Mouse (Mus musculus): ENCODE results near the gene Papss1. TPM values are rescaled to one million over a fixed set of nuclear protein-coding genes. Genes with fewer than 3 reads are reported as not detected.

Papss1 gene
- polyA plus RNA-seq, 1 experiment from 2014 or later = 177 TPM

GRCm38 (mm10) chr3:131573555-131573954 lies 9.0 kb downstream of the Papss1 start:
- no peaks in the 10 kb centered on the region for H3K9me3 ChIP-seq (ENCODE audit: control insufficient read depth, low read length)
- ATAC-seq = no peak
- no peak overlapping the region for H3K4me3 ChIP-seq (ENCODE audit: low read length)
- no peaks in the 10 kb centered on the region for H3K27me3 ChIP-seq (replicated peaks; ENCODE audit: control insufficient read depth, insufficient read depth, low read length)
- H3K4me2 ChIP-seq (ENCODE audit: low read depth, low read length) = no peak overlapping the region
- 71% methylated on average over 3 of the region's 3 CpGs for WGBS
- H3K27ac ChIP-seq (ENCODE audit: low read length) = no peak overlapping the region
- H3K36me3 ChIP-seq (ENCODE audit: control insufficient read depth, insufficient read depth, low read length) = 0 out of 2 replicates have a peak, but pooled peaks cover 4% of the 10 kb centered on the region
- H3K9ac ChIP-seq (ENCODE audit: low read depth, low read length) = no peak overlapping the region
- H3K4me1 ChIP-seq (ENCODE audit: control insufficient read depth, insufficient read depth, low read length) = peaks cover 10% of the 10 kb centered on the region

- H3K4me1 ChIP-seq (ENCODE audit: control insufficient read depth, insufficient read depth, low read length) = no peaks in the 10 kb centered on the region
- H3K4me3 ChIP-seq (ENCODE audit: low read length) = no peak overlapping the region
- no peak overlapping the region for H3K9ac ChIP-seq (ENCODE audit: low read depth, low read length)
- ATAC-seq = no peak
- no peak overlapping the region for H3K27ac ChIP-seq (ENCODE audit: low read length)
- no peaks in the 10 kb centered on the region for H3K27me3 ChIP-seq (replicated peaks; ENCODE audit: control insufficient read depth, insufficient read depth, low read length)
- no peak overlapping the region for H3K4me2 ChIP-seq (ENCODE audit: low read depth, low read length)
- H3K9me3 ChIP-seq (ENCODE audit: control insufficient read depth, low read length) = no peaks in the 10 kb centered on the region
- peaks cover 11% of the 10 kb centered on the region for H3K36me3 ChIP-seq (ENCODE audit: control insufficient read depth, insufficient read depth, low read length)
- WGBS = 84% methylated on average over 7 of the region's 7 CpGs
Measured at GRCm38 (mm10) chr3:131578434-131579104, 14.0 kb downstream of the Papss1 start.

GRCm38 (mm10) chr3:131580040-131580439 lies 15.5 kb downstream of the Papss1 start:
- 86% methylated on average over 4 of the region's 4 CpGs for WGBS
- no peak overlapping the region for H3K4me3 ChIP-seq (ENCODE audit: low read length)
- no peaks in the 10 kb centered on the region for H3K9me3 ChIP-seq (ENCODE audit: control insufficient read depth, low read length)
- H3K9ac ChIP-seq (ENCODE audit: low read depth, low read length) = no peak overlapping the region
- H3K4me2 ChIP-seq (ENCODE audit: low read depth, low read length) = no peak overlapping the region
- H3K4me1 ChIP-seq (ENCODE audit: control insufficient read depth, insufficient read depth, low read length) = no peaks in the 10 kb centered on the region
- ATAC-seq = no peak
- no peaks in the 10 kb centered on the region for H3K27me3 ChIP-seq (replicated peaks; ENCODE audit: control insufficient read depth, insufficient read depth, low read length)
- H3K27ac ChIP-seq (ENCODE audit: low read length) = no peak overlapping the region
- peaks cover 16% of the 10 kb centered on the region for H3K36me3 ChIP-seq (ENCODE audit: control insufficient read depth, insufficient read depth, low read length)

- no peaks in the 10 kb centered on the region for H3K9me3 ChIP-seq (ENCODE audit: control insufficient read depth, low read length)
- no peak overlapping the region for H3K4me3 ChIP-seq (ENCODE audit: low read length)
- H3K27ac ChIP-seq (ENCODE audit: low read length) = no peak overlapping the region
- no peaks in the 10 kb centered on the region for H3K27me3 ChIP-seq (replicated peaks; ENCODE audit: control insufficient read depth, insufficient read depth, low read length)
- no peak overlapping the region for H3K9ac ChIP-seq (ENCODE audit: low read depth, low read length)
- H3K36me3 ChIP-seq (ENCODE audit: control insufficient read depth, insufficient read depth, low read length) = peaks cover 17% of the 10 kb centered on the region
- ATAC-seq = no peak
- H3K4me1 ChIP-seq (ENCODE audit: control insufficient read depth, insufficient read depth, low read length) = no peaks in the 10 kb centered on the region
- H3K4me2 ChIP-seq (ENCODE audit: low read depth, low read length) = no peak overlapping the region
- 89% methylated on average over 7 of the region's 7 CpGs for WGBS
Measured at GRCm38 (mm10) chr3:131581096-131581495, 16.5 kb downstream of the Papss1 start.

- H3K9ac ChIP-seq (ENCODE audit: low read depth, low read length) = no peak overlapping the region
- H3K4me3 ChIP-seq (ENCODE audit: low read length) = no peak overlapping the region
- H3K27ac ChIP-seq (ENCODE audit: low read length) = no peak overlapping the region
- H3K4me2 ChIP-seq (ENCODE audit: low read depth, low read length) = no peak overlapping the region
- no peaks in the 10 kb centered on the region for H3K27me3 ChIP-seq (replicated peaks; ENCODE audit: control insufficient read depth, insufficient read depth, low read length)
- ATAC-seq = peak; percentile 53; the same call in 1 of the 2 replicates
- no peaks in the 10 kb centered on the region for H3K9me3 ChIP-seq (ENCODE audit: control insufficient read depth, low read length)
- H3K36me3 ChIP-seq (ENCODE audit: control insufficient read depth, insufficient read depth, low read length) = peaks cover 19% of the 10 kb centered on the region
- 96% methylated on average over 3 of the region's 3 CpGs for WGBS
- no peaks in the 10 kb centered on the region for H3K4me1 ChIP-seq (ENCODE audit: control insufficient read depth, insufficient read depth, low read length)
Measured at GRCm38 (mm10) chr3:131586818-131587217, 22.2 kb downstream of the Papss1 start.

GRCm38 (mm10) chr3:131587959-131588358 lies 23.4 kb downstream of the Papss1 start:
- WGBS = 97% methylated on average over 10 of the region's 10 CpGs
- Histone ChIP-seq H3K4me3 (ENCODE audit: low read length) (no peak overlapping the region), H3K9me3 (ENCODE audit: control insufficient read depth, low read length) (no peaks in the 10 kb centered on the region), H3K36me3 (ENCODE audit: control insufficient read depth, insufficient read depth, low read length) (peaks cover 20% of the 10 kb centered on the region), H3K9ac (ENCODE audit: low read depth, low read length) (no peak overlapping the region), H3K27ac (ENCODE audit: low read length) (no peak overlapping the region), H3K4me1 (ENCODE audit: control insufficient read depth, insufficient read depth, low read length) (no peaks in the 10 kb centered on the region), H3K4me2 (ENCODE audit: low read depth, low read length) (no peak overlapping the region), H3K27me3 (replicated peaks; ENCODE audit: control insufficient read depth, insufficient read depth, low read length) (no peaks in the 10 kb centered on the region)
- ATAC-seq = no peak

- ATAC-seq = no peak
- Histone ChIP-seq H3K4me2 (ENCODE audit: low read depth, low read length) (no peak overlapping the region), H3K27ac (ENCODE audit: low read length) (no peak overlapping the region), H3K4me1 (ENCODE audit: control insufficient read depth, insufficient read depth, low read length) (no peaks in the 10 kb centered on the region), H3K4me3 (ENCODE audit: low read length) (no peak overlapping the region), H3K36me3 (ENCODE audit: control insufficient read depth, insufficient read depth, low read length) (peaks cover 16% of the 10 kb centered on the region; the same call in 1 of the 2 replicates), H3K27me3 (replicated peaks; ENCODE audit: control insufficient read depth, insufficient read depth, low read length) (no peaks in the 10 kb centered on the region), H3K9ac (ENCODE audit: low read depth, low read length) (no peak overlapping the region), H3K9me3 (ENCODE audit: control insufficient read depth, low read length) (no peaks in the 10 kb centered on the region)
- WGBS = 73% methylated on average over 15 of the region's 15 CpGs
Measured at GRCm38 (mm10) chr3:131593143-131593798, 28.7 kb downstream of the Papss1 start.

GRCm38 (mm10) chr3:131594361-131594760 lies 29.8 kb downstream of the Papss1 start:
- Histone ChIP-seq H3K4me3 (ENCODE audit: low read length) (no peak overlapping the region), H3K4me2 (ENCODE audit: low read depth, low read length) (no peak overlapping the region), H3K4me1 (ENCODE audit: control insufficient read depth, insufficient read depth, low read length) (no peaks in the 10 kb centered on the region), H3K27ac (ENCODE audit: low read length) (no peak overlapping the region), H3K9ac (ENCODE audit: low read depth, low read length) (no peak overlapping the region), H3K27me3 (replicated peaks; ENCODE audit: control insufficient read depth, insufficient read depth, low read length) (no peaks in the 10 kb centered on the region), H3K36me3 (ENCODE audit: control insufficient read depth, insufficient read depth, low read length) (peaks cover 11% of the 10 kb centered on the region; the same call in 1 of the 2 replicates), H3K9me3 (ENCODE audit: control insufficient read depth, low read length) (no peaks in the 10 kb centered on the region)
- no peak for ATAC-seq
- 96% methylated on average over 11 of the region's 11 CpGs for whole genome bisulfite sequencing

GRCm38 (mm10) chr3:131595546-131596245 lies 31.1 kb downstream of the Papss1 start:
- Histone ChIP-seq H3K27ac (ENCODE audit: low read length) (no peak overlapping the region), H3K9ac (ENCODE audit: low read depth, low read length) (no peak overlapping the region), H3K36me3 (ENCODE audit: control insufficient read depth, insufficient read depth, low read length) (peaks cover 12% of the 10 kb centered on the region; the same call in 1 of the 2 replicates), H3K4me3 (ENCODE audit: low read length) (no peak overlapping the region), H3K4me1 (ENCODE audit: control insufficient read depth, insufficient read depth, low read length) (no peaks in the 10 kb centered on the region), H3K27me3 (replicated peaks; ENCODE audit: control insufficient read depth, insufficient read depth, low read length) (no peaks in the 10 kb centered on the region), H3K9me3 (ENCODE audit: control insufficient read depth, low read length) (no peaks in the 10 kb centered on the region), H3K4me2 (ENCODE audit: low read depth, low read length) (no peak overlapping the region)
- ATAC-seq = no peak
- 80% methylated on average over 14 of the region's 14 CpGs for WGBS
